Mouse (Mus musculus) spleen, adult 2 months (tissue): ENCODE results near the gene Ablim1. TPM values are rescaled to one million over a fixed set of nuclear protein-coding genes. Genes with fewer than 3 reads are reported as not detected.

Experiments used
- DNase-seq, 2 experiments: peaks; one replicate each; pipeline versions ENCODE4 v3.0.0 to v3.0.0-alpha.2; 2012 to 2021; ENCODE audit warnings: low spot score in 2 of 2, low read depth in 1 of 2
- H3K27ac ChIP-seq: fragments of 200-500 bp; 2 replicates; pipeline ENCODE4 v1.5.1; 2012; ENCODE audit warnings: low read length, inconsistent platforms; ENCODE audit not compliant: insufficient read depth
- H3K27me3 ChIP-seq: fragments of 200-500 bp; 2 replicates; pipeline ENCODE4 v1.6.1; 2012; ENCODE audit warnings: mild to moderate bottlenecking, moderate library complexity, low read length, inconsistent platforms; ENCODE audit not compliant: control insufficient read depth, insufficient read depth
- H3K36me3 ChIP-seq: fragments of 200-500 bp; 2 replicates; pipeline ENCODE4 v1.6.1; 2012; ENCODE audit warnings: mild to moderate bottlenecking, low read length, inconsistent platforms; ENCODE audit not compliant: control insufficient read depth, insufficient read depth
- H3K4me1 ChIP-seq: fragments of 200-500 bp; 2 replicates; pipeline ENCODE4 v1.6.1; 2011; ENCODE audit warnings: inconsistent platforms; ENCODE audit not compliant: control insufficient read depth, insufficient read depth, insufficient read length
- H3K4me3 ChIP-seq: fragments of 200-500 bp; 2 replicates; pipeline ENCODE4 v1.5.1; 2011; ENCODE audit warnings: mild to moderate bottlenecking, inconsistent platforms; ENCODE audit not compliant: insufficient read depth, insufficient read length; ENCODE audit errors: extremely low read depth
- CTCF ChIP-seq: fragments of 200-500 bp; IDR thresholded peaks from 2 replicates; pipeline ENCODE4 v1.5.1; 2011; ENCODE audit warnings: mild to moderate bottlenecking, inconsistent platforms; ENCODE audit not compliant: insufficient read depth, insufficient read length, insufficient replicate concordance; ENCODE audit errors: extremely low read depth
- POLR2A ChIP-seq: fragments of 200-500 bp; IDR thresholded peaks from 2 replicates; pipeline ENCODE4 v1.6.1; 2011; ENCODE audit warnings: low read depth, low read length, inconsistent platforms
- WGBS: fragments of 180-500 bp; shearing (Covaris S2); methylation state at CpG from one replicate; pipeline ENCODE4 v1.1.7; 2018; 5-methylcytosine and 5-hydroxymethylcytosine counted together
- polyA plus RNA-seq: library from polyadenylated mRNA; depleted of rRNA; stranded (reverse); fragments of >200 nt; gene quantifications from 2 replicates; pipeline ENCODE4 v1.2.3, GENCODE M21; 2012

Gene Ablim1
- polyA plus RNA-seq, 1 experiment: 53.8 TPM

DNA sequence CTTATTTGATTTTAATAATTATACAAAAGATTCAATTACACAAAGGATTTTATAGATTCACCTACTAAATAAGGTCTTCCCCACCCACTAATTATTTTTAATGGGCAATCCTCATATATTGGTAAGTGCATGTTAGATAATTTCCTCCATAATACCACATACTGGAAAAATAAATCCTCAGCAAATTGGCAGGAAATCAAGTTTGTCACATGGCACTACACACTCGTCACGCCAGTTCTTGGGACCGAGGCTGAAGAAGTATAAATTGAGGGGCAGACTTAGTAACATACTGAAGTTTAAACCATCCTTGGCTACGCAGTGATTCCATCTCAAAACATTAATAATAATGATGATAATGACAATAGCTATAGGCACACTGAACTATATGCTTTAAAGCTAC lies 8.1 kb downstream of the Ablim1 start:
- Histone ChIP-seq H3K4me1 (no peaks in the 10 kb centered on the region), H3K27me3 (no peaks in the 10 kb centered on the region; the same call in 1 of the 2 replicates), H3K4me3 (no peak overlapping the region), H3K27ac (no peak overlapping the region), H3K36me3 (no peaks in the 10 kb centered on the region)
- WGBS: 63% methylated on average over 4 of the region's 4 CpGs
- DNase-seq: no peak
- TF ChIP-seq CTCF (no peak), POLR2A (no peak)

- Histone ChIP-seq H3K27me3 (no peaks in the 10 kb centered on the region; the same call in 1 of the 2 replicates), H3K36me3 (no peaks in the 10 kb centered on the region), H3K4me1 (no peaks in the 10 kb centered on the region), H3K4me3 (no peak overlapping the region), H3K27ac (no peak overlapping the region)
- TF ChIP-seq POLR2A: no peak
- no peak for TF ChIP-seq CTCF
- 73% methylated on average over 8 of the region's 8 CpGs for WGBS
- no peak for DNase-seq
Measured at GRCm38 (mm10) chr19:57305972-57306371, 8.7 kb downstream of the Ablim1 start.

DNA sequence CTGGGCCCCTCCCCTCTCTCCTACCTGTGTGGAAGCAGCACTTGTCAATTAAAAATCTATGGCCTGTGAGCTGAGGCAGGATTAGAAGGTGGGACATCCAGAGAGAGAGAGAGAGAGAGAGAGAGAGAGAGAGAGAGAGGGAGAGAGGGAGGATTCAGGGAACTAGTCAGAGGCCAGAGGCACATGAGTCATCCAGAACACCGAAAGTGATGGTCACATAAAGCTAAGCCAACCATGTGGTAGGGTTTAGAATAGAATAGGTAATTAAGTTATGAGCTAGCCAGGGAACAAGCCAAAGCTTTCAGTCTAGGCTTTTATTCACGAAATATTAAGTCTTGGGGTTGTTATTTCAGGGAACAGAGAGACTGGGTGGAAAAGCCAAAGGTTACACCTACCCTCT lies 10.1 kb downstream of the Ablim1 start:
- WGBS: 86% methylated on average over 2 of the region's 2 CpGs
- Histone ChIP-seq H3K27ac (no peak overlapping the region), H3K4me1 (no peaks in the 10 kb centered on the region), H3K27me3 (no peaks in the 10 kb centered on the region; the same call in 1 of the 2 replicates), H3K4me3 (no peak overlapping the region), H3K36me3 (no peaks in the 10 kb centered on the region)
- TF ChIP-seq POLR2A (no peak), CTCF (no peak)
- no peak for DNase-seq

DNA sequence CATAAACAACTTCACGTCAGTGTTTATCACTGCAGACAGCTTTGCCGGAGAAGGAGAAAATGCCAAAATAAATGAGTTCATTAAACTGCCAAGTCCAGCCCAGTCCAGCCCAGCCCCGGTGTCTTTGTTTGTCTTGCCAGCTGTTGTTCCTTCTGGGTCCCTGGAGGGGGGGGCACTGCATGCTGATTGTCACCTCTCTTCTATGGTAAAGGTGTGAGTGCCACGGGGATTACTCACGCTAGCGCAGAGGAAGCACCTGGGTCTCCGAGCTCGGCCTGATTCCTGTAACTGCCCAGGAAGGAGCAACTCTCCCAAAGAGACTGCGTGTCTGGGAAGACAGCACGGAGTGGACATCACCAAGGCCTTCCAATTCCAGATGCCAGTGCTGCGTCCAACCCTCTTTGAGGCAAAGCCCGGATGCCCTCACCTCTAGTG lies 12.7 kb downstream of the Ablim1 start:
- Histone ChIP-seq H3K4me1 (no peaks in the 10 kb centered on the region), H3K27me3 (no peaks in the 10 kb centered on the region; the same call in 1 of the 2 replicates), H3K4me3 (no peak overlapping the region), H3K36me3 (no peaks in the 10 kb centered on the region), H3K27ac (no peak overlapping the region)
- TF ChIP-seq POLR2A: no peak
- TF ChIP-seq CTCF: no peak
- no peak for DNase-seq
- 72% methylated on average over 12 of the region's 12 CpGs for WGBS

DNA sequence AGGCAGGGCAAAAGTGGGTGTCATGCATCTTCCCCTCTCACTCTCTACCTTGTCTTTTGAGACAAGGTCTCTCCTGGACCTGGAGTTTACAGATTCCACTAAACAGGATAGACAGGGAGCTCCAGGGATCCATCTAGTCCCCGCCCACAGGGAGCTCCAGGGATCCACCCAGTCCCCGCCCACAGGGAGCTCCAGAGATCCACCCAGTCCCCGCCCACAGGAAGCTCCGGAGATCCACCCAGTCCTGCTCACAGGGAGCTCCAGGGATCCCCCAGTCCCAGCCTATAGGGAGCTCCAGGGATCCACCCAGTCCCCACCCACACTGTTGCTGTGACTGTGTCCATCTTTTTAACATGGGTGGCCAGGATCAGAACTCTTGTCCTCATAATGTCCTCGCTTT lies 16.7 kb downstream of the Ablim1 start:
- DNase-seq: no peak
- no peak overlapping the region for H3K4me3 ChIP-seq
- TF ChIP-seq CTCF (no peak), POLR2A (no peak)
- no peaks in the 10 kb centered on the region for H3K36me3 ChIP-seq
- WGBS: 78% methylated on average over 5 of the region's 5 CpGs
- no peaks in the 10 kb centered on the region for H3K27me3 ChIP-seq
- no peak overlapping the region for H3K27ac ChIP-seq
- H3K4me1 ChIP-seq: no peaks in the 10 kb centered on the region

GRCm38 (mm10) chr19:57297447-57297846 lies 17.3 kb downstream of the Ablim1 start:
- 90% methylated on average over 9 of the region's 9 CpGs for WGBS
- Histone ChIP-seq H3K27ac (no peak overlapping the region), H3K4me3 (no peak overlapping the region), H3K36me3 (no peaks in the 10 kb centered on the region), H3K27me3 (no peaks in the 10 kb centered on the region), H3K4me1 (no peaks in the 10 kb centered on the region)
- TF ChIP-seq CTCF (no peak), POLR2A (no peak)
- DNase-seq: no peak

DNA sequence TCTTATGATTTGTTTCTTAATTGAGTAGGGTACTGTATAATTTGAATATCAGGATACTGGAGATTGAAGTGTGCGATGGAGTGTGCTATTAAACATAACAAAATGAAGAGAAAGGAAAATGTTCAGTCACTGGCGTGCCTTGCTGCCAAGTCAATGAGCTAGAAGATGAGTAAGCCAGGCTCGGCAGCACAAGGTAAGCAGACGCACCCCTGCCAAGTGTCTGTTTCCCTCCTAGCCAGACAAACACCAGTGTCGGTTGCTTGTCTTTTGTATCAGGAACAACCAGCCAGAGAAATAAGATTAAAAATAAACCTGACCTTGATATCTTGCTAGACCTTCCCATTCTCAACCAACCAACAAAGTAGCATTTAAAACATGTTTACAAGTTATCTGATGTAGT lies 18.2 kb downstream of the Ablim1 start:
- H3K4me3 ChIP-seq: no peak overlapping the region
- H3K27ac ChIP-seq: no peak overlapping the region
- no peaks in the 10 kb centered on the region for H3K4me1 ChIP-seq
- WGBS: 78% methylated on average over 5 of the region's 5 CpGs
- no peaks in the 10 kb centered on the region for H3K27me3 ChIP-seq
- H3K36me3 ChIP-seq: no peaks in the 10 kb centered on the region
- TF ChIP-seq CTCF (no peak), POLR2A (no peak)
- no peak for DNase-seq
